Mouse (Mus musculus) layer of hippocampus, adult 18-20 months (tissue): Measurements from ENCODE around the gene Cdh11. TPM values are rescaled to one million over a fixed set of nuclear protein-coding genes. Genes with fewer than 3 reads are reported as not detected.
A peak's percentile ranks its signal among the peaks of the same experiment; 100 is the strongest.

Experiments
- DNase-seq, 2 experiments: peaks; one replicate each; pipeline ENCODE4 v3.0.0; 2022; ENCODE audit warnings: low spot score in 2 of 2
- microRNA-seq, 2 experiments: library from miRNA; unstranded; fragments of <30 nt; microRNA quantifications; one replicate each; pipeline ENCODE4 v1.2.0; 2021
- total RNA-seq, 2 experiments: library from RNA; stranded (reverse); gene quantifications; 2 replicates each; pipeline ENCODE4 v1.2.3; 2021

Gene Cdh11
- total RNA-seq, 2 experiments from 2014 or later, result 69.4 to 69.8 TPM

- no peak for DNase-seq
Measured at GRCm38 (mm10) chr8:102715956-102716355, 69.5 kb downstream of the Cdh11 start.

GRCm38 (mm10) chr8:102707305-102707704 is 78.1 kb downstream of the Cdh11 start:
- DNase-seq, result no peak

GRCm38 (mm10) chr8:102705376-102705905 is 80.0 kb downstream of the Cdh11 start:
- no peak for DNase-seq

- no peak for DNase-seq
Measured at GRCm38 (mm10) chr8:102700245-102700644, 85.2 kb downstream of the Cdh11 start.

GRCm38 (mm10) chr8:102698232-102698837 is 87.1 kb downstream of the Cdh11 start:
- DNase-seq, result no peak

- peak; percentile 52 to 79 for DNase-seq
Measured at GRCm38 (mm10) chr8:102693465-102693864, 92.0 kb downstream of the Cdh11 start.

- peak in 1 of 2 experiments; percentile 24 for DNase-seq
Measured at GRCm38 (mm10) chr8:102685491-102685890, 100.0 kb downstream of the Cdh11 start.

- DNase-seq, result no peak
Measured at GRCm38 (mm10) chr8:102685023-102685422, 100.4 kb downstream of the Cdh11 start.

GRCm38 (mm10) chr8:102677148-102677547 is 108.3 kb downstream of the Cdh11 start:
- DNase-seq, result no peak

GRCm38 (mm10) chr8:102664561-102664960 is 120.9 kb downstream of the Cdh11 start:
- DNase-seq, result peak; percentile 35 to 54

- peak in 1 of 2 experiments; percentile 20 for DNase-seq
Measured at GRCm38 (mm10) chr8:102656529-102656928, 128.9 kb downstream of the Cdh11 start.

- no peak for DNase-seq
Measured at GRCm38 (mm10) chr8:102651964-102652363, 133.5 kb downstream of the Cdh11 start.

GRCm38 (mm10) chr8:102627151-102627550 is 158.3 kb downstream of the Cdh11 start:
- DNase-seq, result no peak

- DNase-seq, result no peak
Measured at GRCm38 (mm10) chr8:102612146-102612545, 173.3 kb downstream of the Cdh11 start.

GRCm38 (mm10) chr8:102601327-102601726 is 184.1 kb downstream of the Cdh11 start:
- no peak for DNase-seq

- no peak for DNase-seq
Measured at GRCm38 (mm10) chr8:102596523-102596922, 188.9 kb downstream of the Cdh11 start.

GRCm38 (mm10) chr8:102593899-102594298 is 191.5 kb downstream of the Cdh11 start:
- no peak for DNase-seq

Small RNA genes within 50 kb of the gene (microRNA-seq; reads per million reads assigned to microRNA genes)
- gene Gm26301, result 0 reads per million in 2 experiments
